Mouse (Mus musculus): ENCODE data around the gene Sec63. TPM values are rescaled to one million over a fixed set of nuclear protein-coding genes. Genes with fewer than 3 reads are reported as not detected.

The Sec63 gene
- 13.6 and 13.7 TPM in 2 replicates for total RNA-seq (2014; rRNA removed)
- 13.4 and 13.9 TPM in 2 replicates for polyA plus RNA-seq (2015; fragmentation: Nextera tagmentation; extraction: Ambion mirVana)

DNA sequence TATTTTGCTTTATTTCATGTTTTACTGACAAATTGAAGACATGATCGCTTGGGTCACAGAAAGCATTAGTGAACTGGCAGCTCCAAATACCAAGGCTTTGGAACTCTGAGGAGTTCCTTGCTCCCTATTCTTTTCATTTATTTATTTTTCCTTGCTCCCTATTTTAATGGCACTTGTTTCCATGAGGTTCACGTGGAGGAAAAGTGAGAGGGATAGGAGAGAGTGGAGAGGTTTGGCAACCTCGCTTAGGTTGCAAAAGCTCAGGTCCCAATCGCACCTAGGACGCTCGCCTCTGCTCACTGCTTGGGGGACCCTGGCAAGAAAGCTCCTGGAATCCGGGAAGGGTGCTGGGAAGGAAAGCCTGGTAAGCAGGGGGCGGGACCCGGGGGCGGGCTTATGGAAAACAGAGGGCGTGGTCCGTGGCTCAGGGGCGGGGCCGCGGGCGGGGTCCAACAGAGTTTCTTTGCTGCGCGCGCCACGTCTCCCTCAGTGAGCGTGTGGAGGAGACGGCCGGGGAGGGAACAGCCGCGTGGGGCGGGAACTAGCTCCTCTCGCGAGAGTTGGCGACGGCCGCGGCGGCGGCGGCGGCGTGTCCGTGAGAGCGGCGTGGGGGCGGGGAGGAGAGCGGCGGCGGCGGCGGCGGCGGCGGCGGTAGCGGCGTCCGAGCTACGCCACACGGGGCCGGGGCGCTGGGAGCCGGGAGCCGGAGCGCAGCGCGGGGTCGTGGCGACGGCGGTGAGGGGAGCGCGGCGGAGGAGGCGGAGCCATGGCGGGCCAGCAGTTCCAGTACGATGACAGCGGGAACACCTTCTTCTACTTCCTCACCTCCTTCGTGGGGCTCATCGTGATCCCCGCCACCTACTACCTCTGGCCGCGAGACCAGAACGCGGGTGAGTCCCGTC is at the start of gene Sec63:
Gene Sec63 (plus strand): TSS at position 498 of the 902 bp plus-strand sequence.
- peak; percentile 97 for ATAC-seq
- Histone ChIP-seq H3K27ac (peak within 1 kb of the TSS; percentile 90), H3K4me2 (ENCODE audit: low read depth, low read length) (peak within 1 kb of the TSS; percentile 90), H3K4me1 (ENCODE audit: insufficient read depth, low read length) (peaks cover 4% of the 10 kb centered on the region), H3K27me3 (ENCODE audit: insufficient read depth, low read length) (no peaks in the 10 kb centered on the region), H3K9ac (replicated peaks; ENCODE audit: low read length) (peak within 1 kb of the TSS; percentile 96), H3K4me3 (ENCODE audit: low read length) (peak within 1 kb of the TSS; percentile 96), H3K9me3 (ENCODE audit: low read length) (no peaks in the 10 kb centered on the region), H3K36me3 (ENCODE audit: insufficient read depth, low read length) (no peaks in the 10 kb centered on the region)
- TF ChIP-seq CTCF (IDR thresholded peaks at IDR 0.05; ENCODE audit: low read depth) = no peak
- DNase-seq (ENCODE audit: low spot score) = peak; percentile 98
- under 1% methylated on average over 58 of the region's 81 CpGs for WGBS

DNA sequence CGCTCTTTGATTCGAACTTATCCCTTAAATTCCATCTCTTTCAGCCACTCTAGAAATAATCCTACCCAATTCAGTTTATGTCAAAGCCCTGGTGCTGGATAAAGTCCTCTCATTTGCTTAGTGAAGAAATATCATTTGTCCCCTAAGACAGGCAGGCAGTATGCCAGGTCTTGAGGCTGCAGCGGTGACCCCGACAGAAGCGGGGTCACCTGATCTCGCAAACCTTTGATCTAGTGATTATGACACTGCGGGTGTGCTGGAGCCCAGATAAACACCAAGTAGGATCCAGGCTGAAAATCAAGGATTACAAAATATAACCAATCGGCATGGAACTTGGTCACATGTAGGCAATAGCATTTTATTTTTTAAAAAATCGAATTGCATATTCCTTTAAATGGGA is 46.6 kb upstream of the Sec63 start:
- Histone ChIP-seq H3K4me1 (ENCODE audit: insufficient read depth, low read length) (0 out of 2 replicates have a peak, but pooled peaks cover 3% of the 10 kb centered on the region), H3K27ac (no peak overlapping the region), H3K9ac (replicated peaks; ENCODE audit: low read length) (no peak overlapping the region), H3K4me3 (ENCODE audit: low read length) (no peak overlapping the region), H3K36me3 (ENCODE audit: insufficient read depth, low read length) (no peaks in the 10 kb centered on the region), H3K9me3 (ENCODE audit: low read length) (peaks cover 3% of the 10 kb centered on the region; the same call in 1 of the 2 replicates), H3K4me2 (ENCODE audit: low read depth, low read length) (peak overlapping the region; percentile 42; the same call in 1 of the 2 replicates), H3K27me3 (ENCODE audit: insufficient read depth, low read length) (no peaks in the 10 kb centered on the region)
- DNase-seq (ENCODE audit: low spot score) (no peak), ATAC-seq (no peak)
- 21% methylated on average over 9 of the region's 9 CpGs for WGBS
- no peak for TF ChIP-seq CTCF (IDR thresholded peaks at IDR 0.05; ENCODE audit: low read depth)

DNA sequence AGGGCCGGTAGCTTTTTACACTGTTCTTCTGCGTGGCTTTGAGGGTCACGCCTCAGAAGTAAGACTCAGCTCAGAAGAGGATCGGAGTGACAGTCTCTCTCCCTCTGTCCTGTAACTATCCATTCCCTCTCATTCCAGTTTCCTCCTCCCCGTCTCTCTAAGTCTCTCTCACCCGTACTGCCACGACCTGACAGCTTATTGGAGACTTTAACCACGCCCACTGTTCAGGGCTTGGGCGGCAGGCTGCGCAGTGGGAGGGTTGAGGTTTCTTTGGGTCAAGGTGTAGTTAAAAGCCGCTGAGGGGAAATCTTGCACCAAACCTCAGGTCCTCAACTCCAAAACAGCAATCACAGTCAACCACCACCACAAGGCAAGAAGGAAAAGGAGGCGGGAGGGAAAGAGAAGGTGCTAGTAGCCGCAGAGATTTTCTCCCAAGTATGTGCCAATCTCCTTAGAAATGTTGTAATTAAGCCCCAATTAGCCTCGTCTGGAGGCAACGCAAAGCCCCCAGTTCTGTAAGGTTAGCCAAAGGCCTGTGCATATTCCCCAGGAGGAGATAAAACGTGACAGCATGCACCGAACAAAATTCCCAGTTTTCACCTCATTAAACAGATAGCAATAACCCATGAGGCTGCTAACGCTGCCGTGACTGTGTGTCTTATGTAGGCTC is 45.8 kb upstream of the Sec63 start:
- Histone ChIP-seq H3K36me3 (ENCODE audit: insufficient read depth, low read length) (no peaks in the 10 kb centered on the region), H3K27me3 (ENCODE audit: insufficient read depth, low read length) (no peaks in the 10 kb centered on the region), H3K4me3 (ENCODE audit: low read length) (no peak overlapping the region), H3K4me2 (ENCODE audit: low read depth, low read length) (peak overlapping the region; percentile 42), H3K27ac (no peak overlapping the region), H3K9ac (replicated peaks; ENCODE audit: low read length) (no peak overlapping the region), H3K4me1 (ENCODE audit: insufficient read depth, low read length) (0 out of 2 replicates have a peak, but pooled peaks cover 3% of the 10 kb centered on the region), H3K9me3 (ENCODE audit: low read length) (no peaks in the 10 kb centered on the region)
- DNase-seq (ENCODE audit: low spot score) (no peak), ATAC-seq (no peak)
- 22% methylated on average over 19 of the region's 19 CpGs for WGBS
- no peak for TF ChIP-seq CTCF (IDR thresholded peaks at IDR 0.05; ENCODE audit: low read depth)

DNA sequence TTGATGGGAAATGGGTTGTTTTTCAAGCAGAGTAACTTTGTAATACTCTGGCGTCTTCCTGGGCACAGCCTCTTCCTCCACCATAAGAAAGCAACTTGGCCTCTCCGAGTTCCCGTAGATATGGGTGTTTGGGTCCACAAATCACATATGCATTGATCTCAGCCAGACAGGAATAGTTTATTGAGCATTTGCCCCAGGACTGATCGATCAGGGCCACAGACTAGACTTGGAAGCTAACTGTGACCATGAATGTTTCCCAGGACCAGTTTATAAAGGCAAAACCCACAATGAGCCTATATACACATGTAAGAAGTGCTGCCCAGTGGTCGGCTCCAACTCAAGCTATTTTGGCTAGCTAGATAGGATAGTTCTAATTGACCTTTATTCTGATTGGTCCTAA is 39.2 kb upstream of the Sec63 start:
- no peak for ATAC-seq
- Histone ChIP-seq H3K9me3 (ENCODE audit: low read length) (no peaks in the 10 kb centered on the region), H3K27ac (no peak overlapping the region), H3K27me3 (ENCODE audit: insufficient read depth, low read length) (no peaks in the 10 kb centered on the region), H3K4me1 (ENCODE audit: insufficient read depth, low read length) (no peaks in the 10 kb centered on the region), H3K36me3 (ENCODE audit: insufficient read depth, low read length) (no peaks in the 10 kb centered on the region), H3K4me3 (ENCODE audit: low read length) (no peak overlapping the region), H3K4me2 (ENCODE audit: low read depth, low read length) (no peak overlapping the region), H3K9ac (replicated peaks; ENCODE audit: low read length) (no peak overlapping the region)
- DNase-seq (ENCODE audit: low spot score) = no peak
- WGBS = 91% methylated on average over 5 of the region's 5 CpGs
- no peak for TF ChIP-seq CTCF (IDR thresholded peaks at IDR 0.05; ENCODE audit: low read depth)

DNA sequence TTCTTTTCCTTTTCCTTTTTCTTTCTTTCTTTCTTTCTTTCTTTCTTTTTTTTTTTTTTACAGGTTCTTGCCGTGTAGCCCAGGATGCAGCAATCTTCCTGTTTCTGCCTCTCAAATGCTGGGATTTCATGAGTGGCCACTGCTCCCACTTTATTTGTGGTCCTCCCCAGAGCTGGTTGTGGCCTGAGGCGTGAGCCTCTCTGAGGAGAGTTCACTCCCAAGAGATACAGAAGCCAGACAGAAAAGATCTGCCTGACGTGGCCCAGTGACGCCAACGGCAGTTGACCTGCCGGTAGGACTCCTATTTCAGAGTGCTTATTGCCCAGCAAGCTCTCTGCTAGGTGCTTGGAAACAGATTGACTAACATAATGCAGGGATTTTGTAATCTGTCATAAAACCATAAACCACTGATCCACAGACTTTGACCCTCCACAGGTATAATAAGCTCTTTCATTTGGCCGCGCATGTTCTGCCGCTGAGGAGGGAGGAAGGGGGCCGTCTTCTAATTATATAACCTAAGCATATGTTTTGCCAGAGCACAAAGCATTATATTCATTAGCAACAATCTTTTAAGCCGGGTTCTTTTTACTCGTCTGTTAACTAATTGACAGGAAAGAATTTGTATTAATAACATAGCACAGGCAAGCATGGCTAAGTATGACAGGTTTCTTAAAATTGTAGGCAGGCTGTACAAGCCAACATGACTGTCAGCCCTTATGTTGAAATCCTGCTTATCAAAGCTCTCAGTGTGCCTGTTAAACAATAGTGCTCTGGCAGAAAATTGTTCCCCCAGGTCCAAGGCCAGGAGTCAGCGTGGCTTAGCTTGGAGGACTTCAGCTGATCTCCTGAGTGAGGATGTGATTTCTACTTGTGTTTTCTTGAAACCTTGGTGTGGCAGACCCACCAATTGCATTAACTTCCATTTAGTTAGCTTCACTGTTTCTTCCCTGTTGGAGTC is 37.7 kb upstream of the Sec63 start:
- WGBS = 60% methylated on average over 13 of the region's 13 CpGs
- DNase-seq (ENCODE audit: low spot score) (no peak), ATAC-seq (no peak)
- H3K27me3 ChIP-seq (ENCODE audit: insufficient read depth, low read length) = no peaks in the 10 kb centered on the region
- no peak overlapping the region for H3K9ac ChIP-seq (replicated peaks; ENCODE audit: low read length)
- no peak overlapping the region for H3K4me3 ChIP-seq (ENCODE audit: low read length)
- no peak overlapping the region for H3K4me2 ChIP-seq (ENCODE audit: low read depth, low read length)
- no peaks in the 10 kb centered on the region for H3K4me1 ChIP-seq (ENCODE audit: insufficient read depth, low read length)
- no peak for TF ChIP-seq CTCF (IDR thresholded peaks at IDR 0.05; ENCODE audit: low read depth)
- no peaks in the 10 kb centered on the region for H3K36me3 ChIP-seq (ENCODE audit: insufficient read depth, low read length)
- no peaks in the 10 kb centered on the region for H3K9me3 ChIP-seq (ENCODE audit: low read length)
- no peak overlapping the region for H3K27ac ChIP-seq

DNA sequence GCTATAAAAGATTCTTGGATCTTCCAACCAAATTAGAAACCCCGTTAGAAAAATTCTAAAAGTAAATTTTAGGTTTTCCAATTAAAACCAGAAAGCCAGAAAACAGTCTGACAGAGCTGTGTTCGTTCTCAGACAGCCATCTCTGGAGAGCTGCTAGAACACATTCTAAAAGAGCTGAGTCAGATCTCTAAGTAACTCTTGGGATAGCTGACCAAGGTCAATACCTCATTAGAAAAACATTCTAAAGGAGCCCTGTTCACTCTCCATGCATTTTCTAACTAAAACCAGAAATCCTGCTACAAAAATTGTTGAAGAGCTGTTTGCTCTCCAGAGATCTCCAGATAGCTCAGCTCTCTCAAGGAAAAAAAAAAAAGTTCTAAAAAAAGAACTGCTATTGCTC is 31.7 kb upstream of the Sec63 start:
- H3K36me3 ChIP-seq (ENCODE audit: insufficient read depth, low read length) = no peaks in the 10 kb centered on the region
- no peak overlapping the region for H3K27ac ChIP-seq
- no peak for ATAC-seq
- no peak for TF ChIP-seq CTCF (IDR thresholded peaks at IDR 0.05; ENCODE audit: low read depth)
- no peak for DNase-seq (ENCODE audit: low spot score)
- H3K9me3 ChIP-seq (ENCODE audit: low read length) = no peaks in the 10 kb centered on the region
- no peak overlapping the region for H3K9ac ChIP-seq (replicated peaks; ENCODE audit: low read length)
- 80% methylated on average over 2 of the region's 2 CpGs for WGBS
- H3K4me3 ChIP-seq (ENCODE audit: low read length) = no peak overlapping the region
- H3K4me1 ChIP-seq (ENCODE audit: insufficient read depth, low read length) = no peaks in the 10 kb centered on the region
- H3K27me3 ChIP-seq (ENCODE audit: insufficient read depth, low read length) = no peaks in the 10 kb centered on the region
- no peak overlapping the region for H3K4me2 ChIP-seq (ENCODE audit: low read depth, low read length)

Data from hindbrain, postnatal 0 days (tissue).